Mouse (Mus musculus): ENCODE results near the gene Phox2b. TPM values are rescaled to one million over a fixed set of nuclear protein-coding genes. Genes with fewer than 3 reads are reported as not detected.

Phox2b gene
- total RNA-seq (2014; rRNA removed; ENCODE audit: low replicate concordance), result not detected in 2 replicates
- 0.08 TPM in 1 of 2 replicates, not detected in the other for polyA plus RNA-seq (2015; fragmentation: Nextera tagmentation; extraction: Ambion mirVana)

DNA sequence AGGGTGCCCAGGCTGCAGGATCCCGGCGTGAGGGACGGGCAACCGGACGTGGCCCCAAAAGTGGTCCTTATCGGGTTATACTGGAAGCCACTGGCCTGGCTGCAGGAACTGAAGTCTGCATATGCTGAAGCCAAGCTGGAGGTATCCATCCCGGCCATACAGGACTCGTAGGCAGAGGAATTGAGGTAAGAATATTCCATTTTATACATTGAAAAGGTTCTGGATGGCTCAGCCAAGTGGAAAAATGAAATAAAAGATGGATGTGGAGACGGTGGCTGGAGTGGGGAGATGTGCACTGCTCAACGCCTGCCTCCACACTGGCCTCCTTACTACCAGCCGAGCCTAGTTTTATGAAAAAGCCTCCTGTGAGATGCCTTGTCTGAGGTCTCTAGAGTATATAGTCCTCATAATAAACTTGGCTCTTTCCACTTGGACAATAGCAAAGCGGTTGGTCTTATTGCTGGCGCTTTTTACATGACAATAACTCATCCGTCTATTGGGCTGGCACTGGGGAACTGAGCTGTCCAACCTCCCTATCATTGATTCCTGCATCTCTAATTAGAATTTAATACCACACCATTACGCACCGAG is at the start of gene Phox2b:
Phox2b (minus strand) TSS at position 569 of the 591 bp plus-strand sequence.
- Histone ChIP-seq H3K4me3 (ENCODE audit: low read depth, low read length) (no peak within 1 kb of the TSS), H3K27ac (ENCODE audit: low read depth) (no peak within 1 kb of the TSS), H3K27me3 (ENCODE audit: control insufficient read depth, insufficient read depth, low read length) (peaks cover 98% of the 10 kb centered on the region), H3K9ac (replicated peaks; ENCODE audit: low read depth, low read length) (no peak within 1 kb of the TSS), H3K36me3 (replicated peaks; ENCODE audit: control insufficient read depth, insufficient read depth, low read length) (no peaks in the 10 kb centered on the region), H3K9me3 (replicated peaks; ENCODE audit: control insufficient read depth, low read length) (no peaks in the 10 kb centered on the region), H3K4me2 (ENCODE audit: low read depth, low read length) (no peak within 1 kb of the TSS), H3K4me1 (ENCODE audit: control insufficient read depth, insufficient read depth) (no peaks in the 10 kb centered on the region)
- ATAC-seq (ENCODE audit: insufficient read depth, low read depth), result no peak
- TF ChIP-seq EP300 (IDR thresholded peaks at IDR 0.05; ENCODE audit: low read depth) (no peak), CTCF (IDR thresholded peaks at IDR 0.05; ENCODE audit: low read depth) (no peak)
- WGBS, result 6% methylated on average over 16 of the region's 16 CpGs
- DNase-seq (ENCODE audit: low spot score), result no peak

DNA sequence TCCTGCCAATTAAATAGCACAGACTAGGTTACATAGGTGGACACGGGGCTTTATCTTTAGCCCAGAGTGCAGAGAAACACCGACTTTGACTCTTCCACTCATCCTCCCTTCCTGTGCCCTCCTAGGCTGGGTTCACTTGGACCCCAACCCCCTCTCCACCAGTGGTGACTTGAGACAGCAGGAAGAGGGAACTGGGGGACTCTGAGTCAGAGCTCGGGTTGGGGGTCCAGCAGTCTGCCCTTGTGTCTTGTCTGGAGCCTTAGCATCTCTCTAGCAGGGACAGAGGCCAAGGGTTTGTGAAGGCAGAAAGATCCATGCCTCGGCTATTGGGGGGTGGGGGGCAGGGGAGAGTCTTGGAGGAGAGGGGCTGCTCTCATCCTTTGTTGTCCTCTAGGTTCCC is 43.5 kb upstream of the Phox2b start:
- Histone ChIP-seq H3K4me2 (ENCODE audit: low read depth, low read length) (no peak overlapping the region), H3K27me3 (ENCODE audit: control insufficient read depth, insufficient read depth, low read length) (no peaks in the 10 kb centered on the region), H3K9ac (replicated peaks; ENCODE audit: low read depth, low read length) (no peak overlapping the region), H3K36me3 (replicated peaks; ENCODE audit: control insufficient read depth, insufficient read depth, low read length) (no peaks in the 10 kb centered on the region), H3K4me1 (ENCODE audit: control insufficient read depth, insufficient read depth) (no peaks in the 10 kb centered on the region), H3K27ac (ENCODE audit: low read depth) (no peak overlapping the region), H3K9me3 (replicated peaks; ENCODE audit: control insufficient read depth, low read length) (no peaks in the 10 kb centered on the region), H3K4me3 (ENCODE audit: low read depth, low read length) (no peak overlapping the region)
- WGBS, result 48% methylated on average over 4 of the region's 4 CpGs
- TF ChIP-seq CTCF (IDR thresholded peaks at IDR 0.05; ENCODE audit: low read depth) (no peak), EP300 (IDR thresholded peaks at IDR 0.05; ENCODE audit: low read depth) (no peak)
- DNase-seq (ENCODE audit: low spot score) (no peak), ATAC-seq (ENCODE audit: insufficient read depth, low read depth) (no peak)

DNA sequence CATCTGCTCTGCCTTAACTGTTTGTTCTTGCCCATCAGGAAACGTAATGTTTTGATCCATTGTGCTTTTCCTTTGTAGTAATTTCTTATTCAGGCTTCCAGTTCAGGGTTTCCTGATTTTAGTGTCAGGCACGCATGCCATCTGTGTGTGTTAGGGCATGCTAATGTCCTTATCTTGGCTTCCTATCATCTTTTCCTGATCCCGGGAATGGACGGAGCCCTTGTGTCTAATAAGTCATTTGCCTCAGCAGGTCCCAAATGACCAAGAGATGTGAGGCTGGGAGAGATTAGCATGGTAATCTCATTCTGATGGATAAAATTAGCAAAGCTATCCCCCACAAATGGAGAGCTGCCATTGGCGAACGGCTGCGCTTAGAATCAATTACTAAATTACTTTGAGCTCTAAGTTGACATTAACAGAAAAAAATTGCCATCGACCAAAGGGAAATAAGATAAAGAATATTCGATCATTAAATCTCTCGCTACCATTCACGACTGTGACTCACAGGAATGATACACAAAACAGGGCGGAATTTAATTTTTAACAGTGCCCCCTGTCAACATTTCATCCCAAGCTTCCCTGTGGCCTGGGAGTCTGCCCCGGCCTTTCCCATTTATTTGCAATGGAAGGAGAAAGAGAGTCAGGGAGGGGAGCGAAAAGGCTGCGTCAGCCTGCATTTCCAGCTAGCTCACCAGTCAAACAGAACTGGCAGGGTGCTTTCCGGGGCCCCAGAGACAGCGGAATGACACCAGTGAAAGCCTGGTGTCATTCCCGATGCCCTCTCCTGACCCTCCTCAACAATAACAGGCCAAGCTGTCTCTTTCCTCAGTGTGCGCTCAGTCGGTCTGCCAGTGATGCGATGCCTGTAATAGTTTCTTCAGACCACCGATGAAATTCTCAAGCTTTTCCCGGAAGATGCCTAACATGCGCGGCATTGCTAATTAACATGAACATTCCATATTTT is 40.2 kb upstream of the Phox2b start:
- Histone ChIP-seq H3K27ac (ENCODE audit: low read depth) (no peak overlapping the region), H3K36me3 (replicated peaks; ENCODE audit: control insufficient read depth, insufficient read depth, low read length) (no peaks in the 10 kb centered on the region), H3K4me3 (ENCODE audit: low read depth, low read length) (no peak overlapping the region), H3K4me1 (ENCODE audit: control insufficient read depth, insufficient read depth) (no peaks in the 10 kb centered on the region), H3K4me2 (ENCODE audit: low read depth, low read length) (no peak overlapping the region), H3K9me3 (replicated peaks; ENCODE audit: control insufficient read depth, low read length) (no peaks in the 10 kb centered on the region), H3K27me3 (ENCODE audit: control insufficient read depth, insufficient read depth, low read length) (no peaks in the 10 kb centered on the region), H3K9ac (replicated peaks; ENCODE audit: low read depth, low read length) (no peak overlapping the region)
- WGBS, result 64% methylated on average over 25 of the region's 25 CpGs
- DNase-seq (ENCODE audit: low spot score) (no peak), ATAC-seq (ENCODE audit: insufficient read depth, low read depth) (no peak)
- TF ChIP-seq CTCF (IDR thresholded peaks at IDR 0.05; ENCODE audit: low read depth) (no peak), EP300 (IDR thresholded peaks at IDR 0.05; ENCODE audit: low read depth) (no peak)

DNA sequence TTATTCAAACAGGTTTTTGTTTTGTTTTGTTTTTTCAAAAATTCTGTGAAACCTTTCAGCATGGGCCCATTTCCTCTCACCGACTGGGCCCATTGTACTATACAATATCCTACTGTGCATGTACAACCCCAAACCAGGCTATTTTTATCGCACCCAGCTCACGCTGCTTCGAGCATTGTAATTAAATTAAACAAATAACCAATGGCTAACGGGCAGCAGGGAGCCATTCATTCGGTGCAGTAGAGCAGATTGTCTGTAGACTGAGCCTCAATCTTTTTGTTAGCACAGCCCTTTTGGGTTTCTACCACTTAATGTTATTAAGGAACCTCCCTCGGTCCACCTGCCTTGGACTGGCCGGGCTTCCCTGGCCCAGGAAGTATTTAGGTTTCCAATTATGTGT is 39.5 kb upstream of the Phox2b start:
- H3K4me3 ChIP-seq (ENCODE audit: low read depth, low read length), result no peak overlapping the region
- no peaks in the 10 kb centered on the region for H3K9me3 ChIP-seq (replicated peaks; ENCODE audit: control insufficient read depth, low read length)
- WGBS, result 56% methylated on average over 8 of the region's 8 CpGs
- H3K36me3 ChIP-seq (replicated peaks; ENCODE audit: control insufficient read depth, insufficient read depth, low read length), result no peaks in the 10 kb centered on the region
- no peaks in the 10 kb centered on the region for H3K27me3 ChIP-seq (ENCODE audit: control insufficient read depth, insufficient read depth, low read length)
- ATAC-seq (ENCODE audit: insufficient read depth, low read depth) (no peak), DNase-seq (ENCODE audit: low spot score) (no peak)
- H3K4me1 ChIP-seq (ENCODE audit: control insufficient read depth, insufficient read depth), result no peaks in the 10 kb centered on the region
- TF ChIP-seq CTCF (IDR thresholded peaks at IDR 0.05; ENCODE audit: low read depth) (no peak), EP300 (IDR thresholded peaks at IDR 0.05; ENCODE audit: low read depth) (no peak)
- no peak overlapping the region for H3K27ac ChIP-seq (ENCODE audit: low read depth)
- no peak overlapping the region for H3K4me2 ChIP-seq (ENCODE audit: low read depth, low read length)
- no peak overlapping the region for H3K9ac ChIP-seq (replicated peaks; ENCODE audit: low read depth, low read length)

DNA sequence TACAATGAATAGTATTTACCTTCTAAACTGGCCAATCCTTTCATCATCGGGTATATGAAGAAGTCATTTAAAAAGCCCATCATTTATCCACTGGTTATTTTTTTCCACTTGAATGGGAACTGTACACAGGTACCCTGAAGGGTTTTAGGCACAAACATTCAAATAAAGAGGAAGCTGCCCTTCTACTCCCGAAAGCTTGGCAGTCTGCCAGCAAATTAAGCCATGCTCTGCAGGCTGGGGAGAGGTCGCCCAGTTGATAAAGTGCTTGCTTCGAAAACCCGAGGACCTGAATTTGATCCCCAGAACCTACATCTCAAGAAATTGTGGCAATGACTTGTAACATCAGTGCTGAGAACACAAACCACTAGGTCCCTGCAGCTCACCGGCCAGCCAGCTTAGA is 35.6 kb upstream of the Phox2b start:
- Histone ChIP-seq H3K4me2 (ENCODE audit: low read depth, low read length) (no peak overlapping the region), H3K9ac (replicated peaks; ENCODE audit: low read depth, low read length) (no peak overlapping the region), H3K27me3 (ENCODE audit: control insufficient read depth, insufficient read depth, low read length) (no peaks in the 10 kb centered on the region), H3K4me3 (ENCODE audit: low read depth, low read length) (no peak overlapping the region), H3K27ac (ENCODE audit: low read depth) (no peak overlapping the region), H3K4me1 (ENCODE audit: control insufficient read depth, insufficient read depth) (no peaks in the 10 kb centered on the region), H3K9me3 (replicated peaks; ENCODE audit: control insufficient read depth, low read length) (no peaks in the 10 kb centered on the region), H3K36me3 (replicated peaks; ENCODE audit: control insufficient read depth, insufficient read depth, low read length) (no peaks in the 10 kb centered on the region)
- 35% methylated on average over 6 of the region's 6 CpGs for WGBS
- DNase-seq (ENCODE audit: low spot score) (no peak), ATAC-seq (ENCODE audit: insufficient read depth, low read depth) (no peak)
- TF ChIP-seq CTCF (IDR thresholded peaks at IDR 0.05; ENCODE audit: low read depth) (no peak), EP300 (IDR thresholded peaks at IDR 0.05; ENCODE audit: low read depth) (no peak)
